Mouse (Mus musculus): ENCODE data around the gene Vmn1r223. TPM values are rescaled to one million over a fixed set of nuclear protein-coding genes. Genes with fewer than 3 reads are reported as not detected.
"Not testable (repeated sequence)": the region's sequence is repeated elsewhere in the genome, so short reads cannot be mapped to it uniquely, and the experiment has no call there.

Vmn1r223 gene
- 0.05 TPM in 1 of 2 replicates, not detected in the other for polyA plus RNA-seq (2016; fragmentation: Nextera tagmentation; extraction: Ambion mirVana)

- H3K36me3 ChIP-seq; H3K4me3 ChIP-seq; H3K4me1 ChIP-seq; H3K27me3 ChIP-seq (ENCODE audit: low read depth, poor library complexity, severe bottlenecking); H3K27ac ChIP-seq; DNase-seq (ENCODE audit: low spot score); H3K9me3 ChIP-seq (replicated peaks): not testable (repeated sequence)
- 83% methylated on average over 1 of the region's 1 CpGs for WGBS
Observed at GRCm38 (mm10) chr13:23246834-23247233, at the start of gene Vmn1r223. Vmn1r223 (plus strand) TSS chr13:23247134.

- H3K27me3 ChIP-seq (ENCODE audit: low read depth, poor library complexity, severe bottlenecking); H3K9me3 ChIP-seq (replicated peaks); H3K4me1 ChIP-seq; H3K4me3 ChIP-seq; H3K36me3 ChIP-seq; H3K27ac ChIP-seq; DNase-seq (ENCODE audit: low spot score): not testable (repeated sequence)
- WGBS, result 89% methylated on average over 1 of the region's 1 CpGs
Observed at GRCm38 (mm10) chr13:23203885-23204284, 43.0 kb upstream of the Vmn1r223 start.

- not testable (repeated sequence) for H3K9me3 ChIP-seq (replicated peaks); H3K4me3 ChIP-seq; H3K4me1 ChIP-seq; H3K27ac ChIP-seq; DNase-seq (ENCODE audit: low spot score); H3K27me3 ChIP-seq (ENCODE audit: low read depth, poor library complexity, severe bottlenecking); H3K36me3 ChIP-seq
- WGBS, result 93% methylated on average over 2 of the region's 2 CpGs
Observed at GRCm38 (mm10) chr13:23213827-23214226, 33.1 kb upstream of the Vmn1r223 start, which contains the start of gene Vmn1r221. Vmn1r221 (plus strand) TSS chr13:23214127.

GRCm38 (mm10) chr13:23235847-23236246 lies 11.1 kb upstream of the Vmn1r223 start, which contains the start of gene Vmn1r222:
Vmn1r222 (minus strand) TSS chr13:23235947.
- not testable (repeated sequence) for DNase-seq (ENCODE audit: low spot score); H3K27ac ChIP-seq; H3K4me1 ChIP-seq; H3K36me3 ChIP-seq; H3K27me3 ChIP-seq (ENCODE audit: low read depth, poor library complexity, severe bottlenecking); H3K4me3 ChIP-seq; H3K9me3 ChIP-seq (replicated peaks)

GRCm38 (mm10) chr13:23258546-23259048 lies 11.7 kb downstream of the Vmn1r223 start:
- 94% methylated on average over 2 of the region's 2 CpGs for WGBS
- Histone ChIP-seq H3K27me3 (ENCODE audit: low read depth, poor library complexity, severe bottlenecking) (no peaks in the 10 kb centered on the region), H3K36me3 (no peaks in the 10 kb centered on the region), H3K4me1 (no peaks in the 10 kb centered on the region), H3K4me3 (no peak overlapping the region), H3K9me3 (replicated peaks) (no peaks in the 10 kb centered on the region), H3K27ac (no peak overlapping the region)
- no peak for DNase-seq (ENCODE audit: low spot score)

- DNase-seq (ENCODE audit: low spot score); H3K36me3 ChIP-seq; H3K27ac ChIP-seq; H3K9me3 ChIP-seq (replicated peaks); H3K27me3 ChIP-seq (ENCODE audit: low read depth, poor library complexity, severe bottlenecking); H3K4me3 ChIP-seq: not testable (repeated sequence)
- H3K4me1 ChIP-seq, result peaks cover 10% of the 10 kb centered on the region
- 98% methylated on average over 3 of the region's 3 CpGs for WGBS
Observed at GRCm38 (mm10) chr13:23268606-23269005, 21.7 kb downstream of the Vmn1r223 start.

- not testable (repeated sequence) for H3K27me3 ChIP-seq (ENCODE audit: low read depth, poor library complexity, severe bottlenecking); H3K9me3 ChIP-seq (replicated peaks); H3K4me3 ChIP-seq; DNase-seq (ENCODE audit: low spot score); H3K27ac ChIP-seq; H3K36me3 ChIP-seq
- peaks cover 10% of the 10 kb centered on the region for H3K4me1 ChIP-seq
- 57% methylated on average over 4 of the region's 4 CpGs for WGBS
Observed at GRCm38 (mm10) chr13:23269127-23269526, 22.2 kb downstream of the Vmn1r223 start.

GRCm38 (mm10) chr13:23269681-23270080 lies 22.7 kb downstream of the Vmn1r223 start:
- peak overlapping the region; percentile 53 for H3K4me3 ChIP-seq
- 22% methylated on average over 11 of the region's 11 CpGs for whole genome bisulfite sequencing
- no peak for DNase-seq (ENCODE audit: low spot score)

GRCm38 (mm10) chr13:23270321-23271101 lies 23.6 kb downstream of the Vmn1r223 start:
- Histone ChIP-seq H3K27me3 (ENCODE audit: low read depth, poor library complexity, severe bottlenecking) (no peaks in the 10 kb centered on the region), H3K36me3 (no peaks in the 10 kb centered on the region), H3K4me1 (peaks cover 10% of the 10 kb centered on the region), H3K9me3 (replicated peaks) (no peaks in the 10 kb centered on the region), H3K4me3 (peak overlapping the region; percentile 53), H3K27ac (no peak overlapping the region)
- 1% methylated on average over 34 of the region's 34 CpGs for WGBS
- peak; percentile 70 for DNase-seq (ENCODE audit: low spot score)

More at GRCm38 (mm10) chr13:23269681-23270080, 22.7 kb downstream of the Vmn1r223 start:
- no peaks in the 10 kb centered on the region for H3K9me3 ChIP-seq (replicated peaks)
- peaks cover 10% of the 10 kb centered on the region for H3K4me1 ChIP-seq
- H3K27ac ChIP-seq, result no peak overlapping the region
- no peaks in the 10 kb centered on the region for H3K27me3 ChIP-seq (ENCODE audit: low read depth, poor library complexity, severe bottlenecking)
- no peaks in the 10 kb centered on the region for H3K36me3 ChIP-seq

- 0 out of 2 replicates have a peak, but pooled peaks cover 2% of the 10 kb centered on the region for H3K4me1 ChIP-seq
- no peaks in the 10 kb centered on the region for H3K9me3 ChIP-seq (replicated peaks)
- H3K36me3 ChIP-seq, result no peaks in the 10 kb centered on the region
- DNase-seq (ENCODE audit: low spot score), result no peak
- no peak overlapping the region for H3K27ac ChIP-seq
- WGBS, result 97% methylated on average over 4 of the region's 4 CpGs
- H3K27me3 ChIP-seq (ENCODE audit: low read depth, poor library complexity, severe bottlenecking), result no peaks in the 10 kb centered on the region
- no peak overlapping the region for H3K4me3 ChIP-seq
Observed at GRCm38 (mm10) chr13:23279576-23279975, 32.6 kb downstream of the Vmn1r223 start.

GRCm38 (mm10) chr13:23279992-23280391 lies 33.1 kb downstream of the Vmn1r223 start:
- Histone ChIP-seq H3K4me3 (no peak overlapping the region), H3K27ac (no peak overlapping the region), H3K4me1 (peaks cover 6% of the 10 kb centered on the region; the same call in 1 of the 2 replicates), H3K36me3 (no peaks in the 10 kb centered on the region), H3K9me3 (replicated peaks) (no peaks in the 10 kb centered on the region), H3K27me3 (ENCODE audit: low read depth, poor library complexity, severe bottlenecking) (no peaks in the 10 kb centered on the region)
- WGBS, result 90% methylated on average over 3 of the region's 3 CpGs
- DNase-seq (ENCODE audit: low spot score), result no peak

GRCm38 (mm10) chr13:23285191-23285920 lies 38.4 kb downstream of the Vmn1r223 start:
- Histone ChIP-seq H3K9me3 (replicated peaks) (no peaks in the 10 kb centered on the region), H3K36me3 (no peaks in the 10 kb centered on the region), H3K27ac (no peak overlapping the region), H3K27me3 (ENCODE audit: low read depth, poor library complexity, severe bottlenecking) (peaks cover 23% of the 10 kb centered on the region), H3K4me1 (peaks cover 20% of the 10 kb centered on the region), H3K4me3 (peak overlapping the region; percentile 58)
- peak; percentile 58 for DNase-seq (ENCODE audit: low spot score)
- 2% methylated on average over 22 of the region's 22 CpGs for WGBS
